Mouse (Mus musculus) neural tube, embryonic 12.5 days (tissue): ENCODE measurements at regions not wholly inside any gene's neighbourhood (a gene's known extent, or its start where the extent isn't known, plus 50 kb on each side); places are given as distances from the start of the nearest gene placed in this dataset.

Experiments used
- ATAC-seq: fragments of 200-750 bp; cut with Nextera tagmentation; 2 replicates; pipeline ENCODE4 v1.8.0; 2017; ENCODE audit warnings: low read depth, mild to moderate bottlenecking, moderate TSS enrichment, moderate library complexity; ENCODE audit not compliant: low FRiP score
- H3K27ac ChIP-seq: fragments of 300-500 bp; sonication (generic); 2 replicates; pipeline ENCODE4 v1.5.1; 2016
- H3K27me3 ChIP-seq: fragments of 300-500 bp; sonication (generic); replicated peaks from 2 replicates; pipeline ENCODE4 v1.6.1; 2016; ENCODE audit warnings: mild to moderate bottlenecking
- H3K36me3 ChIP-seq: fragments of 300-500 bp; sonication (generic); 2 replicates; pipeline ENCODE4 v1.6.1; 2016; ENCODE audit warnings: mild to moderate bottlenecking
- H3K4me1 ChIP-seq: fragments of 300-500 bp; sonication (generic); 2 replicates; pipeline ENCODE4 v1.6.1; 2016
- H3K4me2 ChIP-seq: fragments of 300-500 bp; sonication (generic); replicated peaks from 2 replicates; pipeline ENCODE4 v1.6.1; 2016; ENCODE audit warnings: mild to moderate bottlenecking
- H3K4me3 ChIP-seq: fragments of 300-500 bp; sonication (generic); 2 replicates; pipeline ENCODE4 v1.5.1; 2016
- H3K9ac ChIP-seq: fragments of 300-500 bp; sonication (generic); 2 replicates; pipeline ENCODE4 v1.6.1; 2016; ENCODE audit warnings: mild to moderate bottlenecking
- H3K9me3 ChIP-seq: fragments of 300-500 bp; sonication (generic); 2 replicates; pipeline ENCODE4 v1.6.1; 2016; ENCODE audit warnings: mild to moderate bottlenecking
- WGBS: fragments of 180-500 bp; shearing (Covaris S2); methylation state at CpG from one replicate; pipeline ENCODE4 v1.1.7; 2016; 5-methylcytosine and 5-hydroxymethylcytosine counted together

DNA sequence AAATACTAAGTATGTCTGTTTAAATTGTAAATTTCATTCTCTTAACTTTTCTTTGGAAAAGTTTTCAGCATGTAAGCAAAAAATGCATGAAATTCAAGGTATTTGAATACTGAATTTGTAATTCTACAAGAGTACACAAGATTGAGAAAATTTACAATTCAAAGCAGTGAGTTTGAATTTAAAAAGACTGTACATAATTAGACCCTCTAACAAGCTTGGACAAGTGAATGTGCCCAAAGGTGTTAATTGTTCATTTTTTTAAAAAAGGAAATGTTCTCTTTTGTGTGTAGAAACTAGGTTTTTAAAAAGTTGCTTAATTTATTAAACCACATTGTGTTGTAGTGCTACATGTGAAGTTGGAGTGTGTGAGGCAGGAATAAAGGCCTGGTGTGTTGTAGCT lies 174.9 kb upstream of the Arhgap24 start:
- Histone ChIP-seq H3K27ac (no peak overlapping the region), H3K4me3 (no peak overlapping the region), H3K4me1 (no peaks in the 10 kb centered on the region), H3K9ac (no peak overlapping the region), H3K4me2 (no peak overlapping the region), H3K27me3 (no peaks in the 10 kb centered on the region), H3K36me3 (no peaks in the 10 kb centered on the region), H3K9me3 (no peaks in the 10 kb centered on the region)
- ATAC-seq = no peak

DNA sequence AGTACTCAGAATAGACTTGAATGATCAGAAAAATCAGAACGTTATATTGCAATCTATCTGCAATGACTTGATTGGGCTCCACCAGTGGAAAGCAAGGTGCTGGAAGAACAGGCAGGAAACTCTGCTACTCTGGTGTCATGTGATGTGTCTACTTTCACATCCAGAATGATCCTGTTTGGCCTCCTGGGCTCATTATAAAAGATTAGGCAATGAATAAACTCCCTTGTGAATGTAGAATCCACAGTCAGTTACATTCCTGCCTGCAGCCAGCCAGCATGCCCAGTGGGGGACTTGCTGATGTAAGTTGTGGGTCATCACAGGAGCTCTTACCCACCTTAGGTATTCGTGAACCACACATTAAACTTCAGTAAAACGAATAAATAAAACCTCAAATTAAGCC lies 174.5 kb upstream of the Arhgap24 start:
- Histone ChIP-seq H3K9me3 (no peaks in the 10 kb centered on the region), H3K4me2 (no peak overlapping the region), H3K9ac (no peak overlapping the region), H3K27ac (no peak overlapping the region), H3K4me3 (no peak overlapping the region), H3K4me1 (no peaks in the 10 kb centered on the region), H3K36me3 (no peaks in the 10 kb centered on the region), H3K27me3 (no peaks in the 10 kb centered on the region)
- no peak for ATAC-seq
- 82% methylated on average over 3 of the region's 3 CpGs for WGBS

DNA sequence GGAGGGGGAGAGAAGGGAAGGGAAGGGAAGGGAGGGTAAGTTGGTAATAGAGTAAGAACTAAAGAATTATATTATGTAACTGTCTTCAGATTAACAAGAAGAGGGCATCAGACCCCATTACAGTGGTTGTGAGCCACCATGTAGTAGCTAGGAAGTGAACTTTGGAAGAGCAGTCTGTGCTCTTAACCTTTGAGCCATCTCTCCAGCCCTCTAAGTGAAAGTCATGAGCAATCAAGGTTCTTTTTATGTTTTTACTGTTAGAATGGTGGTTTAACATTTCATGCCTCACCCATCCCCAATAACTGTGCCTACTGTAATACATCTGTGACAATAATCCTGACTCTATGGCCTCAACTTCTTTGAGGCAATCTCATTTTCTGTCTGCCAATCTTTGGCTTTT lies 169.6 kb upstream of the Arhgap24 start:
- Histone ChIP-seq H3K27ac (no peak overlapping the region), H3K9me3 (no peaks in the 10 kb centered on the region), H3K36me3 (no peaks in the 10 kb centered on the region), H3K4me1 (no peaks in the 10 kb centered on the region), H3K27me3 (no peaks in the 10 kb centered on the region), H3K4me2 (no peak overlapping the region), H3K9ac (no peak overlapping the region), H3K4me3 (no peak overlapping the region)
- ATAC-seq = no peak

DNA sequence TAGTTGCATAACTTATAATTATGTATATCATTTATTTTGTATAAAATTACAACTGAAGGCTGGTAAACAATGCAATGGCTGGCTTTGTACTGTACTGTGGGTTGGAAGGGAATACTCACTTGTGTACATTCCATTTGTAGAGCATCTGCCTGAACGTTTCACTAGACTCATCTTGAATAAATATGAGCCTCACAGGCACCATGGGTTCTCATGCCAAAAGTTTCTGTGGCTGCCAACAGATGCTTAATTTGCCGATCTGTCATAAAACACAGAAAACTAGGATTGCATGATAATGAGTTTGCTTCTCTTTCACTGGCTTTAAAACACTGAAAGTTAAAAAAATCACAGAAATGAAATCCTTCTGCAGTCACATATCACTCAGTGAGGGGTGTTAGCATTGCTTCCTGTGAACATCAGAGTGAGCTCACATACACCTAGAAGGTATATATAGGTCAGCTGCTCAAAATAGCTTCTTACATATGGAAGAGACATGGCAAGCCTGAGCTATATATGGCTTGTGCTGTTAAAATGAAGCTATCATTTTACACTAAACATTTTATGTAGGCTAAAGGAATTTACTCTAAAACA lies 152.9 kb upstream of the Arhgap24 start:
- Histone ChIP-seq H3K27me3 (no peaks in the 10 kb centered on the region), H3K4me3 (no peak overlapping the region), H3K4me1 (no peaks in the 10 kb centered on the region), H3K9me3 (no peaks in the 10 kb centered on the region), H3K9ac (no peak overlapping the region), H3K4me2 (no peak overlapping the region), H3K36me3 (no peaks in the 10 kb centered on the region), H3K27ac (no peak overlapping the region)
- 72% methylated on average over 2 of the region's 2 CpGs for WGBS
- ATAC-seq = no peak

DNA sequence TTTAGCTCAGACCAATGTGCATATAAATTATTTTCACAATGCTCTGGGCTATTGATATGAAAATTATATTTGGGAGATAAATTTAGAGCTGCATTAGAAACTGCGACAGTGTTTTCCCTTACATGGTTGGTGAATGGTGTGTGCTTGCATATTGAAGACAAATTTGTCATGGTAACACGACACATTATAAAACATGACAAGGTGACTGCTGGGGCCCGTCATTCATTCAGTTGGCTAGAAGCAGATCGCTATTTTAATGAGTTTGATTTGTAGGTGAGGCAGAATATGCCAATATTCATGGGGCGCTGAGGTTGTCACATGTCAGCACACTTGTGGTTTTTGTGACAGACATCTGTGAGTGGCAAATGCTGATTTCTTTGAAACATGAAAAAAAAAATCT lies 147.3 kb upstream of the Arhgap24 start:
- no peaks in the 10 kb centered on the region for H3K4me1 ChIP-seq
- H3K36me3 ChIP-seq = no peaks in the 10 kb centered on the region
- 71% methylated on average over 5 of the region's 5 CpGs for WGBS
- no peaks in the 10 kb centered on the region for H3K27me3 ChIP-seq
- no peak overlapping the region for H3K27ac ChIP-seq
- ATAC-seq = no peak
- no peaks in the 10 kb centered on the region for H3K9me3 ChIP-seq
- H3K4me3 ChIP-seq = no peak overlapping the region
- no peak overlapping the region for H3K4me2 ChIP-seq
- H3K9ac ChIP-seq = no peak overlapping the region

DNA sequence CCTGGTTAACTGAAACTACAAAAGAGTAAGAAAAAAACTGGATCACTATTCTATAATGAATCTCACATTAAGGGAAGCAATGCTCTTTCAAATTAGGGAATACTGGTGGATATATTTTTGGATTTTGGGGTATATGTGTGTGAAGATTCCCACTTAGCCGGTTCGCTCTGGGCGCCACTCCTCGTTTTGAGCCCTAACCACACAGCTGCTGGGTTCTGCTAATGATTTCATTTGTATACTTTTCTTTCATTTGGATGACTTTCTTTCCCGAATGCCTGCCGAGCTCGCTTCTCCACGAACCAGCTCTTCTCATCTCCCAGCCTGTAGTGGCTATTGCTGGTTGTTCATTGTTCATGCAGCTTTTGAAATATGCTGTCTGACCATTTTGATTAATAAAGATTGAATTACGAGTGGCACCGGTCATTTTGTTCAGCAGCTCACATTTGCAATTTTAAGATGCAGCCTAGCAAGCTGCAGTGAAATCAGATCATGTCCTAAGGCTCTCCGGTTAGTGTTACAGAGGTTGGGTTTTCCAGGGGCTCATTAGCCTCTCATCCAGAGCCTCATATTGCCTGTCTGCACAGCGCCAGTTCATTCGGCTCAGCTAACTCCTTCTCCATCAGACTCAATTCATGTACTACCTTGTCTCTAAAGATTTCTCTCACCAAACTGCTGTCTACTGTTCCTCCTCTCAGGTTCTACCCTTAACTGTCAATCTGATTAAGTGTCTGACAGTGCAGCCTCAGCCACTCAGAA lies 146.6 kb upstream of the Arhgap24 start:
- H3K36me3 ChIP-seq = no peaks in the 10 kb centered on the region
- no peak overlapping the region for H3K9ac ChIP-seq
- no peaks in the 10 kb centered on the region for H3K9me3 ChIP-seq
- no peak overlapping the region for H3K4me3 ChIP-seq
- H3K27me3 ChIP-seq = no peaks in the 10 kb centered on the region
- H3K27ac ChIP-seq = no peak overlapping the region
- H3K4me1 ChIP-seq = no peaks in the 10 kb centered on the region
- no peak overlapping the region for H3K4me2 ChIP-seq
- 76% methylated on average over 13 of the region's 13 CpGs for WGBS
- ATAC-seq = no peak

DNA sequence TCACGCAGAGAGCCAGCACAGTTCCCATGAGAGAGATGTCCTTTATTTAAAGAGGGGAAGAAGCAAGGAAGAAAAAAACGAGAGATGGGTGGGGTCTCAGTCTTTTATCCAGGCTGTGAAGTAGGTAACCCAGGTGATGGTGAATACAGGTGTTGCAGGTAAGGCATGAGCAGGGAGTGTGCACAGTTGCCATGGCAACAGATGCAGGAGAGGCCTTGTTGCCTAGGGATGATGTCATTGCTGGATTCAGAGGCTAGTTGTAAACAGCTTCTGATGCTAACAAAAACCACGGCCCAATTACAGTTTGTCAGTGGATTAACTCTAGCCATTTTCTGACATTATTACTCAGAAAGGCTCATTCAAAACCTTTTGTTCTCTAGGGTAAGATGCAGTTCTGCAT lies 114.7 kb upstream of the Arhgap24 start:
- ATAC-seq = no peak
- 82% methylated on average over 3 of the region's 3 CpGs for WGBS

DNA sequence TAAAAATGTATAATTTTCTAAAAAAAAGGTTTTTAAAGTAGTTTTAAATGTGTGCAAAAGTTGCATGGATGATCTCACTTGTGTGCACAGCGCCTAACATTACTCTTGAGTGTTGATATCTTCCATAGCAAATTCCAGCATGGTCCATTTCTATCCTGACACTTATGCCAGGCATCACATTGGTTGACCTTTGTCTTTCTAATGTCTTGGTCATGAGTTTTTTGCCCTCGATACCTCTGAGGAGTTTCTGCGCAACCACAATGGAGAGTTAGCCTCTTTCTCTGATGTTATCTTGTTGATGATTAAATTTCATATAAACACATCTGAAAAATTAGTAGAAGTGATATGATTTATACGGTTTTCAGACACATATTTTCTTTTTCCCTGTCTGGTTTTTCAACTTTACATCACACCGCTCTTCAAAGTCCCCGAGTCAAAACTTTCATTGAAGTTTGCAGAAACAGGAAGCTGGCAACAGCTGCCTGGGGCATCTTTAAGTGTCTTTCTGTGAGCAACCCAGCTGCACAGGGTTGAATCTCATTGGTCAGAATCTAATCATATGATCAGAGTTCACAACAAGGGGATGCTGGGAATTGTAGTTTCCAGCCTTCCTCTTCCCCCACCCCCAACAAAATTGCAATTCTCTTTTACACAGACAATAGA lies 107.8 kb upstream of the Arhgap24 start:
- no peak overlapping the region for H3K27ac ChIP-seq
- H3K27me3 ChIP-seq = no peaks in the 10 kb centered on the region
- H3K9me3 ChIP-seq = no peaks in the 10 kb centered on the region
- 79% methylated on average over 6 of the region's 6 CpGs for WGBS
- H3K36me3 ChIP-seq = no peaks in the 10 kb centered on the region
- H3K9ac ChIP-seq = no peak overlapping the region
- H3K4me2 ChIP-seq = no peak overlapping the region
- ATAC-seq = peak; percentile 89
- H3K4me3 ChIP-seq = no peak overlapping the region
- no peaks in the 10 kb centered on the region for H3K4me1 ChIP-seq

More for the DNA sequence above, 114.7 kb upstream of the Arhgap24 start:
- Histone ChIP-seq H3K27me3 (no peaks in the 10 kb centered on the region), H3K4me2 (no peak overlapping the region), H3K9me3 (no peaks in the 10 kb centered on the region), H3K9ac (no peak overlapping the region), H3K27ac (no peak overlapping the region), H3K4me3 (no peak overlapping the region), H3K4me1 (no peaks in the 10 kb centered on the region), H3K36me3 (no peaks in the 10 kb centered on the region)

DNA sequence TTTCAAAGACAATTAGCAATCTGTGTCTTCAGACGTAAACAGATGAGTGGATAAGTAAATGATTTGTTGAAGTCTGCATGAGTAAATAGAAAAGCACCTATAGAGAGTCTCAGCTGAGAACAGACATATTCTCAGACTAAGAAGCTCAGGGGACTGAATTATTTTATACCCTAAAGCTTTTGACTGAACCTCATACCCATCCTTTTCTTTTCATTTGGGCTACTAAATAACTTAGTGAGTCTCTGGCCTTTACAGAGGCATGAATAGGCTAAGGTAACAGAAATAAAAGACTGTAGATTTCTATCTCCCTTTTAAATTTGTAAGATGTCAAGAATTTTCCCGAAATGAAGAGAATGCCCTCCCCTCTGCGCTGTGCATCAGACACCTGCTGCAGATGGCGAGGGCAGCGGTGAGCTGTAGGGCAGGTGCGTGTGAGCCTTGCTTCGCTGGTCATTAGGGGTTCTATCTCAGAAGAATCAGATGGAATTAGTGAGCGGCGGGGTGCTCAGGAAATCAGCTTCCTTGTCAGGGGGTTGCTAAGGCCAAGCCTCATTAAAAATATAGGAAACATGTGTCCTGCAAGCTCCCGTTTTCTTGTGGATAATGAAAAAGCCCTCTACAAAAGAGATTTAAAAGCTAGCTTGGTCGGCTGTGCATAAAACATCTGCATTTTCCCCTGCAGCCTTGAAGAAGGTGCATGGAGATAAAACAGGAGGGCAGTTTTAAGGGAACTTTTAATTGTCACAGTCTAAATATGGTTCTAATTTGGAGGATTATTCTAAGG lies 107.0 kb upstream of the Arhgap24 start:
- WGBS = 71% methylated on average over 11 of the region's 11 CpGs
- H3K27me3 ChIP-seq = no peaks in the 10 kb centered on the region

DNA sequence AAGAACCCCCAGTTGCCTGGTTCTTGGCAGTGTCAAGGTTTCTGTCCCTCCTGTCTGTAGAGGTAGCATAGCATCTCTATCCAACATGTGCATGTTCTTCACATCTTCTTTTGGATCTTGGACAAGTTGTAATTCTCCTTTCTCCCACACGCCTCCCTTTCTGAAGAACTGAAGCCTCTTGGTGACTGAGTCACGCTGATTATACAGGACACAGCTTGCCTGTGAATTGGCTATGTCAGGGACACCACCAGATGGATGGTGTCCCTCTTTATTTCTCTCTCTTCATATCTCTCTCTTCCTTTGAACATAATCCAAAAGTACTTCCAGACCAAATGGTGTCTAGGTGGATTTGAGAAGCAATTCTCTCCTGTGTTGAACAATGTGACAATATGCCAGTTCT lies 105.9 kb upstream of the Arhgap24 start:
- ATAC-seq = no peak
- H3K4me1 ChIP-seq = no peaks in the 10 kb centered on the region
- WGBS = 85% methylated on average over 2 of the region's 2 CpGs
- no peak overlapping the region for H3K4me2 ChIP-seq
- no peaks in the 10 kb centered on the region for H3K9me3 ChIP-seq
- H3K27ac ChIP-seq = no peak overlapping the region
- no peak overlapping the region for H3K4me3 ChIP-seq
- no peak overlapping the region for H3K9ac ChIP-seq
- no peaks in the 10 kb centered on the region for H3K27me3 ChIP-seq
- no peaks in the 10 kb centered on the region for H3K36me3 ChIP-seq

More for the DNA sequence above, 107.0 kb upstream of the Arhgap24 start:
- Histone ChIP-seq H3K27ac (no peak overlapping the region), H3K4me2 (no peak overlapping the region), H3K9me3 (no peaks in the 10 kb centered on the region), H3K9ac (no peak overlapping the region), H3K36me3 (no peaks in the 10 kb centered on the region), H3K4me3 (no peak overlapping the region), H3K4me1 (no peaks in the 10 kb centered on the region)
- 0 out of 2 replicates have a peak, but pooled peaks have one; percentile 53 for ATAC-seq

DNA sequence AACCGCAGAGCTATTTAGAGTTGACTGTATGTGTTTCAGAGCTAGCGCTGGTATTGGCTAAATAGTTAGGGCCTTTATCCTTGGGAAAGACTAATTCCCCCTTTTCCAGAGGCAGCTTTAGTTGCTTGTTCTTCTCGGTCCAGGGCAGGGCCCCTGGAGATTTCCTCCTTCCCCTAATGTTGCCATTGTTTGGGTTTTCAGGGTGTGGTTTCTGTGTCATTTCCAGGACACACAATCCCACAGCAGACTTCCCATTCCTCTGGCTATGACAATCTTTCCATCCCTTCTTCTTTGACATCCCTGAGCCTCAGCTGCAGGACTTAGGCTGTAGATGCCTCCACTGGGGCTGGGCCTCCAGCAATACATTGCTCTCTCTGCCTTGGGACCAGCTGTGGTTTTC lies 87.2 kb upstream of the Arhgap24 start:
- Histone ChIP-seq H3K27me3 (no peaks in the 10 kb centered on the region), H3K27ac (no peak overlapping the region), H3K4me2 (no peak overlapping the region), H3K9me3 (no peaks in the 10 kb centered on the region), H3K9ac (no peak overlapping the region), H3K4me3 (no peak overlapping the region), H3K4me1 (no peaks in the 10 kb centered on the region), H3K36me3 (no peaks in the 10 kb centered on the region)
- 94% methylated on average over 3 of the region's 3 CpGs for WGBS
- no peak for ATAC-seq

DNA sequence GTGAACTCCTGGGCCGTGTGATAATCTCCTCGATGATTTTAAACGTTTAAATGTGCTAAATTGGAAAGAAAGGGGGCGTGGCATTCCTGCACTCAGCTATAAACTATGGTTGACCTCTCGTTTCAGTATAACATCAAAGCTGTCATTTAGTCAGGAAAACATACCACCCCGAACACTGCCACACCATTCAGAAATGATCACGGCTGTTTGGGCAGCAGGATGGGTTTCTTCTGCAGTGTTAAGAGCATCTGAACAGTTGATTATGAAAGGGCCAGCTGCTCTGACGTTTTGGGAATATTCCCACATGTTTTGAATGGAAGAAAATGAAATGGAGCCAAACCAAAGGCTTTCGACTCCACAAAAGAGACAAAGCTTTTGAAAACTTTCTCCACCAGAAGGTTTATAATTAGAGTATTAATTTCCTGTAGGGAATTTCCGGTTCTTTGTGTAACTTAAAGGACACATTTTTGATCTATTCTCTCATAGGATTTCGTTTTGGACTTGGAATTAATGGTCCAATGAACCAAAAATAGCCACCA lies 85.5 kb upstream of the Arhgap24 start:
- 69% methylated on average over 11 of the region's 11 CpGs for WGBS
- H3K9me3 ChIP-seq = no peaks in the 10 kb centered on the region

More for the DNA sequence above, 85.5 kb upstream of the Arhgap24 start:
- H3K27ac ChIP-seq = no peak overlapping the region
- no peaks in the 10 kb centered on the region for H3K36me3 ChIP-seq
- no peaks in the 10 kb centered on the region for H3K27me3 ChIP-seq
- no peaks in the 10 kb centered on the region for H3K4me1 ChIP-seq
- ATAC-seq = no peak
- no peak overlapping the region for H3K4me3 ChIP-seq
- H3K9ac ChIP-seq = no peak overlapping the region
- no peak overlapping the region for H3K4me2 ChIP-seq
